Mouse (Mus musculus) MEL (cell line): ENCODE results near the gene U2af2. TPM values are rescaled to one million over a fixed set of nuclear protein-coding genes. Genes with fewer than 3 reads are reported as not detected.

Experiments
- DNase-seq: peaks from one replicate; pipeline ENCODE4 v3.0.0; 2011; ENCODE audit warnings: low read depth, low spot score
- H3K27ac ChIP-seq: 2 replicates; pipeline ENCODE4 v1.5.1; 2012; ENCODE audit warnings: low read depth, mild to moderate bottlenecking, control low read depth, low read length, moderate library complexity; ENCODE audit not compliant: control insufficient read depth
- H3K27me3 ChIP-seq, 2 experiments: fragments of 150-350 bp in 1 of 2; sonication (generic) in 1 of 2; 2 replicates each; pipeline ENCODE4 v1.6.1; 2012; ENCODE audit warnings: low read length in 2 of 2, mild to moderate bottlenecking in 2 of 2, improper control_type of control experiment in 1 of 2, moderate library complexity in 1 of 2; ENCODE audit not compliant: insufficient read depth in 2 of 2, control insufficient read depth in 1 of 2
- H3K36me3 ChIP-seq, 2 experiments: 2 replicates each; pipeline ENCODE4 v1.6.1; 2012 to 2014; ENCODE audit warnings: low read length in 2 of 2, improper control_type of control experiment in 1 of 2, inconsistent platforms in 1 of 2, mild to moderate bottlenecking in 1 of 2; ENCODE audit not compliant: insufficient read depth in 2 of 2, control insufficient read depth in 1 of 2
- H3K4me1 ChIP-seq, 2 experiments: fragments of 150-350 bp in 1 of 2; sonication (generic) in 1 of 2; 2 replicates each; pipeline ENCODE4 v1.6.1; 2012; ENCODE audit warnings: low read length in 2 of 2, improper control_type of control experiment in 1 of 2, mild to moderate bottlenecking in 1 of 2; ENCODE audit not compliant: insufficient read depth in 2 of 2, control insufficient read depth in 1 of 2
- H3K4me3 ChIP-seq, 2 experiments: fragments of 150-350 bp in 1 of 2; sonication (generic) in 1 of 2; 2 replicates each; pipeline ENCODE4 v1.5.1; 2012; ENCODE audit warnings: low read depth in 2 of 2, low read length in 2 of 2, mild to moderate bottlenecking in 2 of 2, moderate library complexity in 2 of 2, control low read depth in 1 of 2, improper control_type of control experiment in 1 of 2; ENCODE audit not compliant: control insufficient read depth in 1 of 2, insufficient read depth in 1 of 2
- H3K79me2 ChIP-seq: 2 replicates; pipeline ENCODE4 v1.6.1; 2012; ENCODE audit warnings: mild to moderate bottlenecking, low read length, moderate library complexity; ENCODE audit not compliant: control insufficient read depth, poor library complexity, insufficient read depth
- H3K9ac ChIP-seq: 2 replicates; pipeline ENCODE4 v1.6.1; 2012; ENCODE audit warnings: low read depth, mild to moderate bottlenecking, control low read depth, low read length, moderate library complexity; ENCODE audit not compliant: control insufficient read depth, poor library complexity, severe bottlenecking
- H3K9me3 ChIP-seq: fragments of 150-350 bp; sonication (generic); replicated peaks from 2 replicates; pipeline ENCODE4 v1.6.1; 2012; ENCODE audit warnings: mild to moderate bottlenecking, low read length, improper control_type of control experiment, moderate library complexity; ENCODE audit not compliant: insufficient read depth
- CHD1 ChIP-seq: IDR thresholded peaks from 2 replicates; pipeline ENCODE4 v1.6.1; 2012; ENCODE audit warnings: low read depth, mild to moderate bottlenecking, inconsistent platforms, low read length, improper control_type of control experiment
- CTCF ChIP-seq, 3 experiments: IDR thresholded peaks in 2 of 3; conservative IDR thresholded peaks in 1 of 3; 2 replicates each; pipeline ENCODE4 v1.5.1; 2011 to 2012; ENCODE audit warnings: low read length in 3 of 3, low read depth in 2 of 3, mild to moderate bottlenecking in 2 of 3, improper control_type of control experiment in 1 of 3, inconsistent platforms in 1 of 3, mixed read lengths in 1 of 3, moderate library complexity in 1 of 3; ENCODE audit not compliant: control insufficient read depth in 1 of 3, insufficient read depth in 1 of 3, poor library complexity in 1 of 3, severe bottlenecking in 1 of 3
- E2F4 ChIP-seq: IDR thresholded peaks from 2 replicates; pipeline ENCODE4 v1.6.1; 2011; ENCODE audit warnings: low read depth, low read length, improper control_type of control experiment, borderline replicate concordance
- GABPA ChIP-seq: IDR thresholded peaks from 2 replicates; pipeline ENCODE4 v1.6.1; 2012; ENCODE audit warnings: low read depth, mild to moderate bottlenecking, inconsistent platforms, low read length, improper control_type of control experiment, moderate library complexity
- GATA1 ChIP-seq: IDR thresholded peaks from 2 replicates; pipeline ENCODE4 v1.6.1; 2011; ENCODE audit warnings: low read depth, low read length, improper control_type of control experiment
- MEF2A ChIP-seq: IDR thresholded peaks from 2 replicates; pipeline ENCODE4 v1.6.1; 2014; ENCODE audit warnings: low read depth, mild to moderate bottlenecking, inconsistent platforms, low read length, improper control_type of control experiment; ENCODE audit not compliant: poor library complexity, insufficient replicate concordance, severe bottlenecking; ENCODE audit errors: extremely low read depth
- POLR2A ChIP-seq, 2 experiments: IDR thresholded peaks; 2 replicates each; pipeline ENCODE4 v1.6.1; 2011 to 2012; ENCODE audit warnings: low read length in 2 of 2, mild to moderate bottlenecking in 2 of 2, control low read depth in 1 of 2, improper control_type of control experiment in 1 of 2, low read depth in 1 of 2, moderate library complexity in 1 of 2; ENCODE audit not compliant: control insufficient read depth in 1 of 2, insufficient read depth in 1 of 2, poor library complexity in 1 of 2
- TCF12 ChIP-seq: IDR thresholded peaks from 2 replicates; pipeline ENCODE4 v1.6.1; 2014; ENCODE audit warnings: low read depth, mild to moderate bottlenecking, inconsistent platforms, low read length, improper control_type of control experiment, moderate library complexity
- USF1 ChIP-seq: IDR thresholded peaks from 2 replicates; pipeline ENCODE4 v1.6.1; 2014; ENCODE audit warnings: low read depth, mild to moderate bottlenecking, inconsistent platforms, low read length, improper control_type of control experiment, moderate library complexity
- ZC3H11A ChIP-seq: IDR thresholded peaks from 2 replicates; pipeline ENCODE4 v1.6.1; 2012; ENCODE audit warnings: low read depth, mild to moderate bottlenecking, inconsistent platforms, low read length, improper control_type of control experiment
- ZMIZ1 ChIP-seq: IDR thresholded peaks from 2 replicates; pipeline ENCODE4 v1.6.1; 2012; ENCODE audit warnings: low read depth, mild to moderate bottlenecking, inconsistent platforms, low read length, improper control_type of control experiment, moderate library complexity
- ZNF384 ChIP-seq: IDR thresholded peaks from 2 replicates; pipeline ENCODE4 v1.6.1; 2012; ENCODE audit warnings: low read depth, mild to moderate bottlenecking, inconsistent platforms, low read length, improper control_type of control experiment
- polyA plus RNA-seq, 2 experiments: library from polyadenylated mRNA; stranded (reverse) in 1 of 2; unstranded in 1 of 2; fragments of >175 nt in 1 of 2; fragments of >200 nt in 1 of 2; gene quantifications; 2 replicates each; pipeline versions ENCODE4 v1.2.1 to v1.2.4; 2012; ENCODE audit warnings: low replicate concordance in 2 of 2, low read depth in 1 of 2; ENCODE audit not compliant: insufficient read length in 2 of 2, insufficient read depth in 1 of 2, missing spikeins in 1 of 2
- total RNA-seq: library from RNA; depleted of rRNA; stranded (reverse); fragments of 300-350 nt; gene quantifications from 2 replicates; pipeline ENCODE4 v1.2.3, GENCODE M21; 2012

Gene U2af2
- total and polyA plus RNA-seq, 3 experiments: 311 to 491 (median 477) TPM

DNA sequence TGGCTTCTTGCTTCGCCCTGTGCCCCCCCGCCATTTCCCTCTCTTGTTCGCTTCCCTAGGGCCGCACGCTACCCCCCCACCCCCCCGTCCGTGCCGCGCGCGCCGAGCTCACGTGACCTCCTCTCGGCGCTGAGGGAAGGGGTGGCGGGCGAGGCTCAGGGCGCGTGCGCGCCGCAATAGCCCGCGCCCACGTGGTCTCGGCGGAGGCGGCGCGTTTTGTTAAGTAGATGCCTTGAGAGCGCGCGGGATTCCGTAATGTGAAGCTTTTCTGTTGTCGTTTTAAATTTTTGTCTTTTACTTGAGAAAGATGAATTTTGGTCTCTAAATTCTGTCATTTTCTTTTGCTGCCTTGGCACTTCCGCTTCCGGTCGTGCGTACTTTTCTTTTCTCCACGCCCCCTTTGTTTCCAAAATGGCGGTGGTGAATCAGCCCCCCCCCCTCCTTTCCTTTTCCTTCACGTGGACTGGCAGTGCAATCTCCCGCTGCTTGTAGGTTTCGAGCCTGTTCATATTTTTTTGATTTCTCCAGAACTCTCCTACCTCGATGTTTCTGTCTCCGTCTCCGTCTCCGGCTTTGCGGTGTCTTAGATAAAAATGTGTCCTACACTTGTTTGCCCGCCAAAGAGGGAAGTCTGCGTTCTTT lies 538 bp downstream of the U2af2 start (continued):
- no peak for TF ChIP-seq CTCF (IDR thresholded peaks at IDR 0.05 in 2 of 3, conservative IDR thresholded peaks at IDR 0.05 in 1 of 3; ENCODE audit: control insufficient read depth in 1 of 3, insufficient read depth in 1 of 3, low read depth in 2 of 3, low read length in 3 of 3, poor library complexity in 1 of 3, severe bottlenecking in 1 of 3)
- peak; percentile 50; the same call in 1 of the 2 replicates for TF ChIP-seq TCF12
- TF ChIP-seq E2F4: peak; percentile 87; the same call in 1 of the 2 replicates
- no peak for TF ChIP-seq MEF2A
- no peak for TF ChIP-seq GABPA
- TF ChIP-seq ZMIZ1: no peak
- TF ChIP-seq USF1: peak; percentile 93
- TF ChIP-seq, all 39 proteins: peak for 19

DNA sequence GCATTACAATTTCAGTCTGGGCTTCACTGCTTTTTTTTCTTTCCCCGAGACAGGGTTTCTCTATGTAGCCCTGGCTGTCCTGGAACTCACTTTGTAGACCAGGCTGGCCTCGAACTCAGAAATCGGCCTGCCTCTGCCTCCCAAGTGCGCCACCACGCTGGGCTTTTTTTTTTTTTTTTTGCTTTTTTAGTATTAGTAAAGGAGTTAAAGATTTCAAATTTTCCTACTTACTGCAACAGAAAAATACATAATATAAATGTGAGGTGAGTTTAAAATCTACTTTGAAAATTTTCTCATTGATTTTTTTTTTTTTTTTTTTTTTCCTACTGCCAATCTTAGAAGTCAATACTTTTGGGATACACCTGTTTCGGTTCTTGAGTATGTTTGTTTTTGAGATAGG lies 2.9 kb downstream of the U2af2 start:
- Histone ChIP-seq H3K79me2 (peaks cover 69% of the 10 kb centered on the region), H3K27me3 (no peaks in the 10 kb centered on the region), H3K36me3 (peaks cover 15 to 30% of the 10 kb centered on the region in 2 experiments), H3K9ac (no peak overlapping the region; the same call in 1 of the 2 replicates), H3K27ac (no peak overlapping the region), H3K4me1 (peaks cover 2 to 17% of the 10 kb centered on the region in 2 experiments), H3K9me3 (no peaks in the 10 kb centered on the region), H3K4me3 (no peak overlapping the region)
- DNase-seq: no peak
- TF ChIP-seq CHD1 (no peak), ZNF384 (peak; percentile 65), ZC3H11A (no peak)

DNA sequence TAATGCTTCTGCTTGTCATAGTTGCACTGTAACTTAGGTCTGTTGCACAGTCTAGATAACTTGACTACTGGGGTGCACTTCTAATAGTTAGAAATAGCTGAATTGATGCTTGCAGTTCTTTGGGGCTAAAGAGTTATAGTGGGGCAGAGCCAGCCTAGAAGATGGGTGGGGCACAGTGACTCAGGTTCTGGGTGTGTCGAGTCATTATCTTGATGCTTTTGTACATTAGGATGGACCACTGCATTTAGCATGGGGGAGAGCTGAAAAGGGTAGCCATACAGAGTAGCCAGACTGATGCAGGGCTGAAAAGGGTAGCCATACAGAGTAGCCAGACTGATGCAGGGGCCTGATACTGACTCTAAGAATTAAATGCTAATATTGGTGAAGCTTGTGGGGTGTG lies 11.6 kb downstream of the U2af2 start:
- Histone ChIP-seq H3K9ac (no peak overlapping the region), H3K27me3 (no peaks in the 10 kb centered on the region), H3K4me1 (peaks cover 12 to 32% of the 10 kb centered on the region in 2 experiments), H3K4me3 (no peak overlapping the region), H3K36me3 (peaks cover 48 to 50% of the 10 kb centered on the region in 2 experiments), H3K27ac (no peak overlapping the region), H3K9me3 (no peaks in the 10 kb centered on the region), H3K79me2 (peaks cover 26% of the 10 kb centered on the region)
- TF ChIP-seq USF1: no peak
- 0 out of 4 replicates have a peak, but pooled peaks of 1 of the 2 experiments have one; percentile 17 for TF ChIP-seq POLR2A (IDR thresholded peaks at IDR 0.05; ENCODE audit: control insufficient read depth in 1 of 2, insufficient read depth in 1 of 2, low read depth in 1 of 2, low read length in 2 of 2, poor library complexity in 1 of 2)
- peak; percentile 52; the same call in 1 of the 2 replicates for TF ChIP-seq GATA1
- peak; percentile 62 for DNase-seq
